Mouse (Mus musculus): ENCODE data around the gene Snx11. TPM values are rescaled to one million over a fixed set of nuclear protein-coding genes. Genes with fewer than 3 reads are reported as not detected.

The Snx11 gene
- total RNA-seq, 2 experiments from 2014 or later, result 40.9 to 49.4 TPM

- DNase-seq (ENCODE audit: extremely low spot score in 1 of 2, low spot score in 1 of 2), result no peak
Observed at GRCm38 (mm10) chr11:96725833-96726232, 51.5 kb downstream of the Snx11 start.

GRCm38 (mm10) chr11:96718609-96719008 is 58.8 kb downstream of the Snx11 start:
- no peak for DNase-seq (ENCODE audit: extremely low spot score in 1 of 2, low spot score in 1 of 2)

Other genes starting within 250 kb of the Snx11 start
- gene Cbx1, start 11.6 kb upstream of the Snx11 start, total RNA-seq (2021), result 10 to 100 TPM; 49.4 to 52.0 TPM
- 100 to 1,000 TPM; 215 to 234 TPM for gene Nfe2l1, start 52.4 kb upstream of the Snx11 start, total RNA-seq (2021)
- gene Copz2, start 72.3 kb upstream of the Snx11 start, total RNA-seq (2021), result 1 to 10 TPM; 6.5 to 6.8 TPM
- gene Cdk5rap3, start 138.9 kb upstream of the Snx11 start, total RNA-seq (2021), result 10 to 100 TPM; 35.8 to 37.2 TPM
- gene Prr15l, start 150.5 kb upstream of the Snx11 start, total RNA-seq (2021), result not detected
- 10 to 100 TPM; 35.1 to 37.9 TPM for gene Pnpo, start 166.4 kb upstream of the Snx11 start, total RNA-seq (2021)
- gene Sp2, start 205.4 kb upstream of the Snx11 start, total RNA-seq (2021), result 10 to 100 TPM; 12.8 to 15.0 TPM
- gene Sp6, start 235.8 kb upstream of the Snx11 start, total RNA-seq (2021), result 1 to 10 TPM in 1 of 2 experiments, under 1 TPM in 1; 0.86 to 1.8 TPM